In the genomic region with DNA sequence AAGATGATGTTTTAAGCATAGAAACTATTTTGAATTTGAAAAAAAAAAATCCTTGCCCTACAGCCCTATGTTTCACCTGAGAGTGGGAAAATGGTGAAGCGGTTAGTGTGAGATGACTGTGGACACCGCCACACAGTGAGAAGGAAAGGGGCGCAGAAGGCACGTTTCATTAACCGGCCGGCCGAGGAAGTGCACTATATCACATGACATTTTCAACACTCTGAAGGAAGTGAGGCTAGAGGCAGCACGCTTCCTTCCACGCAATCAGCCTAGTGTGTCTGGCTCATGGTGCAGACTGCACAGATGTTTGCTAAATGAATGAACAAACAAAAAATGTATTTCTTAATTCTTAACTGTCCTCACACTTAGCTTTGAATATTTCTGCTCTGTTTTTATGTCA, we compare ENCODE assay signal across 9 mouse cellular contexts.
A peak's percentile ranks its signal among the peaks of the same experiment; 100 is the strongest.
DNase-seq lines count a peak whose midpoint lies in the region; ATAC-seq and TF ChIP-seq lines count a peak whose summit lies in the region.
"Had no signal": no experiment of that assay in that cellular context is flagged by ENCODE, and none has a peak within 500 bp of the region (broad histone marks: within the 10 kb centered on the region; RNA-seq: fewer than 3 reads in every experiment).

No protein-coding gene starts in this region.

- TF ChIP-seq CTCF in gastrocnemius, adult 2 months (IDR thresholded peaks at IDR 0.05): no peak
- TF ChIP-seq CTCF in heart, postnatal 0 days (IDR thresholded peaks at IDR 0.05; ENCODE audit: low read depth): no peak

- 12% methylated on average over 9 of the region's 9 CpGs for WGBS in heart, postnatal 0 days
- WGBS in midbrain, embryonic 11.5 days: 86% methylated on average over 9 of the region's 9 CpGs

- H3K27ac ChIP-seq in gastrocnemius, adult 2 months: peak overlapping the region; percentile 16; the same call in 1 of the 2 replicates
- H3K27ac ChIP-seq in heart, postnatal 0 days (ENCODE audit: low read depth): peak overlapping the region; percentile 7
- no peak overlapping the region for H3K27ac ChIP-seq in midbrain, embryonic 11.5 days (ENCODE audit: low read depth, low read length)

- H3K4me2 ChIP-seq in heart, postnatal 0 days (ENCODE audit: low read depth, low read length): peak overlapping the region; percentile 32
- no peak overlapping the region for H3K4me2 ChIP-seq in midbrain, embryonic 11.5 days

- no peak for DNase-seq in gastrocnemius, adult 2 months
- DNase-seq in gastrocnemius, postnatal 36 days: no peak
- peak; percentile 39 to 41 for DNase-seq in B cell, adult 2 months
- DNase-seq in heart, postnatal 0 days (ENCODE audit: low spot score): peak; percentile 66
- DNase-seq in urinary bladder, postnatal 14 days (ENCODE audit: low spot score): no peak
- DNase-seq in midbrain, embryonic 11.5 days (ENCODE audit: low spot score, missing footprints): no peak
- DNase-seq in ovary, adult 18-20 months (ENCODE audit: low spot score): no peak

- peaks cover 6% of the 10 kb centered on the region; the same call in 1 of the 2 replicates for H3K4me1 ChIP-seq in heart, postnatal 0 days (ENCODE audit: control insufficient read depth, insufficient read depth)
- H3K4me1 ChIP-seq in midbrain, embryonic 11.5 days (ENCODE audit: control insufficient read depth, insufficient read depth, low read length): no peaks in the 10 kb centered on the region

- intact Hi-C loops in gastrocnemius, adult 2 months (cut with DNase I): loop anchor here (5.0 kb wide), 2 partner anchors 68 to 363 kb away; a partner anchor contains a TSS
- intact Hi-C loops in gastrocnemius, postnatal 36 days (cut with DNase I): loop anchor here (5.0 kb wide), 1 partner anchor 363 kb away; no protein-coding TSS in a partner anchor

- H3K4me3 ChIP-seq in gastrocnemius, adult 2 months: peak overlapping the region; percentile 53
- no peak overlapping the region for H3K4me3 ChIP-seq in heart, postnatal 0 days (ENCODE audit: low read depth, low read length)
- H3K4me3 ChIP-seq in midbrain, embryonic 11.5 days (ENCODE audit: low read depth, low read length): no peak overlapping the region
- H3K4me3 ChIP-seq: myocyte had no signal

- no peak for TF ChIP-seq EP300 in heart, postnatal 0 days (IDR thresholded peaks at IDR 0.05; ENCODE audit: low read depth)

- peak; percentile 65 for ATAC-seq in heart, postnatal 0 days (ENCODE audit: insufficient read depth, low read depth)
- peak; percentile 90 for ATAC-seq in megakaryocyte progenitor cell, adult 5-6 weeks (replicated peaks; ENCODE audit: poor library complexity)
- ATAC-seq in midbrain, embryonic 11.5 days (ENCODE audit: low FRiP score): no peak

- H3K27me3 ChIP-seq in heart, postnatal 0 days (ENCODE audit: control insufficient read depth, insufficient read depth, low read length): no peaks in the 10 kb centered on the region
- H3K27me3 ChIP-seq in midbrain, embryonic 11.5 days (ENCODE audit: control insufficient read depth, insufficient read depth, low read length): no peaks in the 10 kb centered on the region

- H3K9ac ChIP-seq in heart, postnatal 0 days (replicated peaks; ENCODE audit: low read depth, low read length): no peak overlapping the region
- no peak overlapping the region for H3K9ac ChIP-seq in midbrain, embryonic 11.5 days (ENCODE audit: low read length)

- no peaks in the 10 kb centered on the region for H3K9me3 ChIP-seq in heart, postnatal 0 days (replicated peaks; ENCODE audit: control insufficient read depth, low read length)
- no peaks in the 10 kb centered on the region for H3K9me3 ChIP-seq in midbrain, embryonic 11.5 days (ENCODE audit: control insufficient read depth, low read length)

- peaks cover 1% of the 10 kb centered on the region for H3K36me3 ChIP-seq in heart, postnatal 0 days (replicated peaks; ENCODE audit: control insufficient read depth, insufficient read depth, low read length)
- no peaks in the 10 kb centered on the region for H3K36me3 ChIP-seq in midbrain, embryonic 11.5 days (ENCODE audit: control insufficient read depth, insufficient read depth, low read length)

Comparison
In these comparisons a context has a peak if more than half of its experiments do, and no peak if none do; other contexts are left out.
1. DNase-seq: peak in B cell, adult 2 months (2 of 2) and heart, postnatal 0 days (single experiment); none in gastrocnemius, adult 2 months (single experiment), gastrocnemius, postnatal 36 days (0 of 2), urinary bladder, postnatal 14 days (single experiment), midbrain, embryonic 11.5 days (single experiment) and ovary, adult 18-20 months (single experiment).